Mouse (Mus musculus) ES-E14 (cell line): Measurements from ENCODE around the gene Elf1. TPM values are rescaled to one million over a fixed set of nuclear protein-coding genes. Genes with fewer than 3 reads are reported as not detected.

Experiments used
- DNase-seq: peaks from one replicate; pipeline ENCODE4 v3.0.0-alpha.2; 2013; ENCODE audit warnings: low read depth, low spot score
- H3K27ac ChIP-seq: 2 replicates; pipeline ENCODE4 v1.5.1; 2012; ENCODE audit warnings: low read depth, mild to moderate bottlenecking, low read length, moderate library complexity, mixed read lengths; ENCODE audit not compliant: poor library complexity, insufficient read depth, severe bottlenecking
- H3K36me3 ChIP-seq: 2 replicates; pipeline ENCODE4 v1.6.1; 2012; ENCODE audit warnings: mild to moderate bottlenecking, low read length, moderate library complexity, mixed read lengths; ENCODE audit not compliant: control insufficient read depth, poor library complexity, insufficient read depth, severe bottlenecking
- H3K4me1 ChIP-seq, 2 experiments: fragments of 150-350 bp in 1 of 2; sonication (generic) in 1 of 2; 2 replicates each; pipeline ENCODE4 v1.6.1; 2012; ENCODE audit warnings: low read length in 2 of 2, mild to moderate bottlenecking in 1 of 2, mixed read lengths in 1 of 2; ENCODE audit not compliant: control insufficient read depth in 2 of 2, insufficient read depth in 2 of 2, poor library complexity in 1 of 2
- H3K4me3 ChIP-seq, 2 experiments: fragments of 150-350 bp in 1 of 2; sonication (generic) in 1 of 2; 2 replicates each; pipeline ENCODE4 v1.5.1; 2012; ENCODE audit warnings: low read length in 2 of 2, low read depth in 1 of 2, mild to moderate bottlenecking in 1 of 2, mixed read lengths in 1 of 2; ENCODE audit not compliant: insufficient read depth in 1 of 2, poor library complexity in 1 of 2, severe bottlenecking in 1 of 2
- H3K9ac ChIP-seq: 2 replicates; pipeline ENCODE4 v1.6.1; 2012; ENCODE audit warnings: low read depth, mild to moderate bottlenecking, low read length, mixed read lengths; ENCODE audit not compliant: poor library complexity, insufficient read depth, severe bottlenecking
- H3K9me3 ChIP-seq: fragments of 150-350 bp; sonication (generic); 2 replicates; pipeline ENCODE4 v1.6.1; 2012; ENCODE audit warnings: low read depth, mild to moderate bottlenecking, low read length; ENCODE audit not compliant: control insufficient read depth, insufficient read depth
- CHD2 ChIP-seq: IDR thresholded peaks from 2 replicates; pipeline ENCODE4 v1.6.1; 2014; ENCODE audit warnings: mild to moderate bottlenecking, low read depth, low read length, inconsistent platforms
- HCFC1 ChIP-seq: IDR thresholded peaks from 2 replicates; pipeline ENCODE4 v1.6.1; 2012; ENCODE audit warnings: low read length, inconsistent platforms, borderline replicate concordance; ENCODE audit not compliant: insufficient read depth
- MAFK ChIP-seq: IDR thresholded peaks from 2 replicates; pipeline ENCODE4 v1.6.1; 2014; ENCODE audit warnings: mild to moderate bottlenecking, low read depth, low read length, inconsistent platforms; ENCODE audit not compliant: insufficient read depth
- ZC3H11A ChIP-seq: IDR thresholded peaks from 2 replicates; pipeline ENCODE4 v1.6.1; 2012; ENCODE audit warnings: low read depth, mild to moderate bottlenecking, inconsistent platforms, low read length, borderline replicate concordance
- ZNF384 ChIP-seq: IDR thresholded peaks from 2 replicates; pipeline ENCODE4 v1.6.1; 2012; ENCODE audit warnings: low read depth, low read length, inconsistent platforms
- in situ Hi-C, 2 experiments: fragments of 600-800 bp; cut with MboI; formaldehyde crosslinking; loops; one replicate each; pipeline ENCODE4 v1.15.1; 2025; ENCODE audit warnings: low sequenced_read_pairs in 2 of 2, inconsistent platforms in 1 of 2; ENCODE audit not compliant: unreplicated experiment in 2 of 2
- total RNA-seq: library from RNA; depleted of rRNA; stranded (reverse); fragments of 300-350 nt; gene quantifications from 2 replicates; pipeline ENCODE4 v1.2.3, GENCODE M21; 2012

The Elf1 gene
- total RNA-seq, 1 experiment, result 4.4 TPM

DNA sequence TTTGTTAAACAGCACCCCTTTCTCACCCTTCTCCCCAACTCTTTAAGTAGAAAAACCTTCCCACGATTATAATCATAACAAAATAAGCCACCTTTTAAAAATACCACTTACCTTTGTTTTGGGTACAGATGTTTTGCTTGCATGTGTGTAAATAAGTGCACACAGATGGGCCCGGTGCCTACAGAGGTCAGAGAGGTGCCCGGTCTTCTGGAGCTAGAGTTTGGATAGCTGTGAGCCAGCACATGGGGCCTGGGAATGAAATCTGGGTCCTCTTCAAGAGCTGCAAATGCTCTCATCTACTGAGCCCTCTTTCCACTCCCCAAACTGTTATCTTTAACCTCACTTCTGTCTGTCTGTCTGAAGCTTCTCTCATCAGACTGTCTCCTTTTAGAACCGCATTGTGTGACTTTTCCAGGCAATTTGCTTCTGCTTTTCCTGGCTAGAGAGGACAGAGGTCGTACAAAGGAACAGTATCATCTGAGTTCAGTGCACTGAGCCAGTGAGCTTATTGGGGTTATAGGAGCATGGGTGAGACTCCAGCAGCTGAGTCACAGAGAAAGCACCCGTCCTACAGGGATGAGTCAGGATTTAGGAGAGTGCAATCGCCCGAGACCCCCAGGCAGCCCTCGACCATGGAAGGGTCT, 27.8 kb downstream of the Elf1 start:
- in situ Hi-C loops, result no loop called here
- Histone ChIP-seq H3K9ac (no peak overlapping the region), H3K36me3 (no peaks in the 10 kb centered on the region), H3K4me1 (peaks cover 0 to 11% of the 10 kb centered on the region in 2 experiments; a peak in 1 of 4 replicates), H3K4me3 (no peak overlapping the region), H3K9me3 (no peaks in the 10 kb centered on the region), H3K27ac (no peak overlapping the region)
- TF ChIP-seq MAFK (no peak), ZNF384 (no peak), CHD2 (no peak), HCFC1 (no peak), ZC3H11A (no peak)
- no peak for DNase-seq

DNA sequence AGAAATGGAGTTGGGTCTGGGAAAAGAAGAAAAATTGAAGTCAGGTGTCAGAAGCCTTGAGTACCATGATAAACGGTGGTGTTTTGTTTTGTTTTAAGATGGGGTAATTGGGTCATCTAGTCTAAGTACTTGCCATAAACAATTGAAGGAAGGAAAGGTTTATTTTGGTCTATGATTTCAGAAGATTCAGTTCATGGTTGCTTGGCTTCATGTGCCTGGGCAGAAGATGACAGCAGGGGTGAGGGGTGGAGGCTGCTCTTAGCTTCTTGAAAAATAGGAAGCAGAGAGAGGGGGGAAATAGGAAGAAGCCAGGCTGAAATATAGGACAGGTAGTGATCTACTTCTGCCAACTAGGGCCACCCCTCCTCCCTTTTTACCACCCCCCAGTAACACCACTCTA, 30.5 kb downstream of the Elf1 start:
- Histone ChIP-seq H3K4me3 (no peak overlapping the region), H3K9ac (no peak overlapping the region), H3K9me3 (no peaks in the 10 kb centered on the region), H3K4me1 (peaks cover under 1 to 14% of the 10 kb centered on the region in 2 experiments; a peak in 2 of 4 replicates), H3K36me3 (no peaks in the 10 kb centered on the region), H3K27ac (no peak overlapping the region)
- in situ Hi-C loops, result no loop called here
- TF ChIP-seq HCFC1 (no peak), CHD2 (no peak), ZC3H11A (no peak), MAFK (no peak), ZNF384 (no peak)
- DNase-seq, result no peak

GRCm38 (mm10) chr14:79513951-79514350, 33.0 kb downstream of the Elf1 start:
- H3K9ac ChIP-seq, result no peak overlapping the region
- H3K4me1 ChIP-seq, result peaks cover 2 to 8% of the 10 kb centered on the region in 2 experiments; a peak in 2 of 4 replicates
- no peak overlapping the region for H3K27ac ChIP-seq
- no peaks in the 10 kb centered on the region for H3K9me3 ChIP-seq
- no peak overlapping the region for H3K4me3 ChIP-seq
- H3K36me3 ChIP-seq, result no peaks in the 10 kb centered on the region
- TF ChIP-seq HCFC1 (no peak), ZC3H11A (no peak), MAFK (no peak), ZNF384 (no peak), CHD2 (no peak)
- in situ Hi-C loops, result no loop called here
- no peak for DNase-seq

DNA sequence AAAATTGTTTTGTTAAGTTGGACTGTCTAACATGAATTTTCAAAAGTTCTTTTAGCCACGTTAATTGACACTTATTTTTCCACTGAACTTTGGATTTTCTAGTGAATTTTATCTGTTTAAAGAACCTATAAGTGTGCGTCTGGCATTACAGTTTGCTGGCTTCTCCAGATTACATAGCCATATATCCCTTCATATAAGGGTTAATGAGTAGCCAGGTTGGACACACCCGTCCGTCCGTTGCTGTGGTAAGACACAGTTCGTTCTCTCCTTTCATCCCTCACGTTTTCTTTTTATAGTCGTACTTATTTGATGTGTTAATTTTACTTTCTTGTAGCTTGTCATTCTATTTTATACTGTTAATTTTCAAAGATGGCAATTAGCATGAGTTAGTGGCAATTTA, 34.1 kb downstream of the Elf1 start:
- no peak for DNase-seq
- Histone ChIP-seq H3K9ac (no peak overlapping the region), H3K4me1 (peaks cover 2 to 6% of the 10 kb centered on the region in 2 experiments; a peak in 2 of 4 replicates), H3K27ac (no peak overlapping the region), H3K4me3 (no peak overlapping the region), H3K9me3 (no peaks in the 10 kb centered on the region), H3K36me3 (no peaks in the 10 kb centered on the region)
- no peak for TF ChIP-seq HCFC1
- TF ChIP-seq CHD2, result no peak
- TF ChIP-seq MAFK, result no peak
- TF ChIP-seq ZC3H11A, result no peak
- no peak for TF ChIP-seq ZNF384
- in situ Hi-C loops, result no loop called here
